Mouse (Mus musculus): ENCODE results near the gene Arfgef3.

Arfgef3 gene

GRCm38 (mm10) chr10:18743286-18744142, at the start of gene Arfgef3:
Arfgef3 (minus strand) TSS chr10:18743949.
- DNase-seq, result peak; percentile 92

- DNase-seq, result no peak
Observed at GRCm38 (mm10) chr10:18790063-18790462, 46.3 kb upstream of the Arfgef3 start.

- DNase-seq, result no peak
Observed at GRCm38 (mm10) chr10:18788601-18789000, 44.9 kb upstream of the Arfgef3 start.

- no peak for DNase-seq
Observed at GRCm38 (mm10) chr10:18786693-18787092, 42.9 kb upstream of the Arfgef3 start, which contains the start of gene Gm4922. Gm4922 (minus strand) TSS chr10:18786793.

- no peak for DNase-seq
Observed at GRCm38 (mm10) chr10:18777546-18777945, 33.8 kb upstream of the Arfgef3 start.

GRCm38 (mm10) chr10:18772537-18773179, 28.9 kb upstream of the Arfgef3 start:
- DNase-seq, result no peak

- no peak for DNase-seq
Observed at GRCm38 (mm10) chr10:18769909-18770308, 26.2 kb upstream of the Arfgef3 start.

- DNase-seq, result no peak
Observed at GRCm38 (mm10) chr10:18760241-18760640, 16.5 kb upstream of the Arfgef3 start.

- DNase-seq, result no peak
Observed at GRCm38 (mm10) chr10:18750057-18750456, 6.3 kb upstream of the Arfgef3 start.

- no peak for DNase-seq
Observed at GRCm38 (mm10) chr10:18742086-18742485, 1.7 kb downstream of the Arfgef3 start.

- DNase-seq, result no peak
Observed at GRCm38 (mm10) chr10:18741024-18741423, 2.7 kb downstream of the Arfgef3 start.

GRCm38 (mm10) chr10:18728548-18728947, 15.2 kb downstream of the Arfgef3 start:
- no peak for DNase-seq

- peak; percentile 30 for DNase-seq
Observed at GRCm38 (mm10) chr10:18711436-18711835, 32.3 kb downstream of the Arfgef3 start.

- peak; percentile 86 for DNase-seq
Observed at GRCm38 (mm10) chr10:18710949-18711348, 32.8 kb downstream of the Arfgef3 start.

- DNase-seq, result peak; percentile 45
Observed at GRCm38 (mm10) chr10:18709836-18710235, 33.9 kb downstream of the Arfgef3 start.

GRCm38 (mm10) chr10:18708641-18709040, 35.1 kb downstream of the Arfgef3 start:
- no peak for DNase-seq

GRCm38 (mm10) chr10:18704393-18705120, 39.2 kb downstream of the Arfgef3 start:
- DNase-seq, result no peak

GRCm38 (mm10) chr10:18701517-18701916, 42.2 kb downstream of the Arfgef3 start:
- no peak for DNase-seq

GRCm38 (mm10) chr10:18700117-18700516, 43.6 kb downstream of the Arfgef3 start:
- DNase-seq, result peak; percentile 56

GRCm38 (mm10) chr10:18699151-18699550, 44.6 kb downstream of the Arfgef3 start:
- no peak for DNase-seq

GRCm38 (mm10) chr10:18696461-18696860, 47.3 kb downstream of the Arfgef3 start:
- DNase-seq, result no peak

- peak; percentile 42 for DNase-seq
Observed at GRCm38 (mm10) chr10:18688234-18688633, 55.5 kb downstream of the Arfgef3 start.

GRCm38 (mm10) chr10:18681385-18681954, 62.3 kb downstream of the Arfgef3 start:
- DNase-seq, result no peak

Data from cerebellum, adult 9-11 months (tissue).